Mouse (Mus musculus) thymus, adult 2 months (tissue): ENCODE results near the gene Fam69a. TPM values are rescaled to one million over a fixed set of nuclear protein-coding genes. Genes with fewer than 3 reads are reported as not detected.

Experiments
- DNase-seq: peaks from one replicate; pipeline ENCODE4 v3.0.0; 2021
- H3K27ac ChIP-seq: fragments of 200-500 bp; 2 replicates; pipeline ENCODE4 v1.5.1; 2012; ENCODE audit warnings: low read length, control low read depth; ENCODE audit not compliant: control insufficient read depth, insufficient read depth
- H3K27me3 ChIP-seq: fragments of 200-500 bp; 2 replicates; pipeline ENCODE4 v1.6.1; 2012; ENCODE audit warnings: mild to moderate bottlenecking, low read length, moderate library complexity, mixed read lengths; ENCODE audit not compliant: control insufficient read depth, insufficient read depth
- H3K36me3 ChIP-seq: fragments of 200-500 bp; 2 replicates; pipeline ENCODE4 v1.6.1; 2012; ENCODE audit warnings: mild to moderate bottlenecking, low read length, moderate library complexity; ENCODE audit not compliant: control insufficient read depth, insufficient read depth
- H3K4me1 ChIP-seq: fragments of 200-500 bp; replicated peaks from 2 replicates; pipeline ENCODE4 v1.6.1; 2012; ENCODE audit warnings: low read length; ENCODE audit not compliant: control insufficient read depth, insufficient read depth
- H3K4me3 ChIP-seq: fragments of 200-500 bp; 2 replicates; pipeline ENCODE4 v1.5.1; 2012; ENCODE audit warnings: mild to moderate bottlenecking, low read length, control low read depth, moderate library complexity; ENCODE audit not compliant: control insufficient read depth, insufficient read depth
- CTCF ChIP-seq: fragments of 200-500 bp; IDR thresholded peaks from 2 replicates; pipeline ENCODE4 v1.5.1; 2012; ENCODE audit warnings: mild to moderate bottlenecking, control low read depth, low read length, moderate library complexity, borderline replicate concordance; ENCODE audit not compliant: control insufficient read depth, poor library complexity, insufficient read depth; ENCODE audit errors: extremely low read depth
- POLR2A ChIP-seq: fragments of 200-500 bp; IDR thresholded peaks from 2 replicates; pipeline ENCODE4 v1.6.1; 2012; ENCODE audit warnings: mild to moderate bottlenecking, low read length, control low read depth, moderate library complexity; ENCODE audit not compliant: control insufficient read depth, poor library complexity, insufficient read depth; ENCODE audit errors: extremely low read depth
- WGBS: fragments of 180-500 bp; shearing (Covaris S2); methylation state at CpG from one replicate; pipeline ENCODE4 v1.1.7; 2018; 5-methylcytosine and 5-hydroxymethylcytosine counted together
- polyA plus RNA-seq: library from polyadenylated mRNA; depleted of rRNA; stranded (reverse); fragments of >200 nt; gene quantifications from 2 replicates; pipeline ENCODE4 v1.2.3, GENCODE M21; 2012; rRNA removed

Gene Fam69a
- polyA plus RNA-seq, 1 experiment = 2.3 TPM

- TF ChIP-seq POLR2A (no peak), CTCF (no peak)
- H3K4me1 ChIP-seq = no peaks in the 10 kb centered on the region
- H3K4me3 ChIP-seq = no peak overlapping the region
- no peak overlapping the region for H3K27ac ChIP-seq
- no peaks in the 10 kb centered on the region for H3K27me3 ChIP-seq
- peak; percentile 19 for DNase-seq
- no peaks in the 10 kb centered on the region for H3K36me3 ChIP-seq
- 53% methylated on average over 2 of the region's 2 CpGs for WGBS
Observed at GRCm38 (mm10) chr5:107858963-107859362, 127.9 kb downstream of the Fam69a start.

Other genes starting within 250 kb of the Fam69a start
- gene Ube2d2b, start 157.0 kb downstream of the Fam69a start, polyA plus RNA-seq = 0.11 TPM in 1 of 2 replicates, not detected in the other
- 2.5 and 5.9 TPM in 2 replicates for gene Evi5, start 112.0 kb downstream of the Fam69a start, polyA plus RNA-seq
- 33.7 and 55.8 TPM in 2 replicates for gene Rpl5, start 86.6 kb downstream of the Fam69a start, polyA plus RNA-seq
- gene Mtf2, start 78.6 kb upstream of the Fam69a start, polyA plus RNA-seq = 56.0 and 58.9 TPM in 2 replicates
- 120 and 133 TPM in 2 replicates for gene Tmed5, start 145.5 kb upstream of the Fam69a start, polyA plus RNA-seq
- gene Ccdc18, start 145.8 kb upstream of the Fam69a start, polyA plus RNA-seq = 0.43 and 0.59 TPM in 2 replicates